Comparison of ENCODE assay signal across 8 mouse cellular contexts in the genomic region with DNA sequence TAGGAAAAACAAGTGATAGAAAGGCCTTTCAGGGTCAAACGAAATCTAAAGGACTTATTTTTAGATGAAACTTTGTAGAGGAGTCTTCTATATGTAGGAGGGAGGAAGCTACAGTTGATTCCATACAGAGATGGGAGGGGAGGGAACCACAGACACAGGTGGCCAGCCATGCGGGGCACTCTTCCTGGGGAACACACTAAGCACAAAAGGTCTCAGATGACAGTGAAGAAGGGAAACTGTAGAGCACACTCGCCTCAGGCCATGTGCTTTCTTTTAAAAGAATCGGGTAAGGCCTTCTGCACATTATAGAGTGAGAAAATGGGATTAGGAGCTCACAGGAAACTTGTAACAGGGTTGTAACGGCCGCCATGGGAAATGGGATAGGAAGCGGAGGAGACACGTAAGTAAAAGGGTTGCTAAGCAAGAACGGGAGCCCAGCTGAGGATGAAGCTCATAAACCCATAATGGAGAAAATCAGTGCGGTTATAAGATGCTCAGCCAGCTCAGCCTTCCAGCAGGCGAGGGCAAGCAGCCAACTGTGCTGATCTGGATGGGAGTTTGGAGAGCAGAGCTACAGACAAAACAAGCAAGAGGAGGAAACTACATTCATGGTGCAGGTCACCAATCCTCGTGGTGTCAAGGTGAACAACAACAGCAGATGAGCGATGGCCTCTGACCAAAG.
A peak's percentile ranks its signal among the peaks of the same experiment; 100 is the strongest.
DNase-seq lines count a peak whose midpoint lies in the region.

No protein-coding gene starts in this region.

- DNase-seq in heart, postnatal 14 days: peak; percentile 50 to 59
- DNase-seq in heart, postnatal 25 days (ENCODE audit: low spot score): no peak
- DNase-seq in brain, adult 2 months (ENCODE audit: low read depth, low spot score): peak; percentile 91
- DNase-seq in frontal cortex, adult 2 months (ENCODE audit: extremely low spot score in 1 of 2, low spot score in 1 of 2): peak; percentile 43 to 84
- peak; percentile 47 to 65 for DNase-seq in layer of hippocampus, postnatal 14 days (ENCODE audit: low spot score in 2 of 2)
- peak; percentile 74 to 78 for DNase-seq in right cerebral cortex, postnatal 10 days (ENCODE audit: low spot score in 2 of 2)
- DNase-seq in spleen, adult 18-20 months: no peak
- no peak for DNase-seq in thymus, postnatal 36 days

- intact Hi-C loops in heart, postnatal 14 days (cut with DNase I): no loop called here
- intact Hi-C loops in heart, postnatal 25 days (cut with DNase I): no loop called here

Comparison
In these comparisons a context has a peak if more than half of its experiments do, and no peak if none do; other contexts are left out.
1. DNase-seq: peak in heart, postnatal 14 days (2 of 2), brain, adult 2 months (single experiment), frontal cortex, adult 2 months (2 of 2), layer of hippocampus, postnatal 14 days (2 of 2) and right cerebral cortex, postnatal 10 days (2 of 2); none in heart, postnatal 25 days (single experiment), spleen, adult 18-20 months (0 of 2) and thymus, postnatal 36 days (0 of 2).